Mouse (Mus musculus) layer of hippocampus, adult 8-10 months (tissue): Measurements from ENCODE around the gene Pax4. TPM values are rescaled to one million over a fixed set of nuclear protein-coding genes. Genes with fewer than 3 reads are reported as not detected.

Source experiments
- DNase-seq, 2 experiments: peaks; one replicate each; pipeline ENCODE4 v3.0.0; 2022; ENCODE audit warnings: low spot score in 2 of 2
- total RNA-seq, 4 experiments: library from RNA; stranded (reverse); gene quantifications; 2 replicates each; pipeline ENCODE4 v1.2.4; 2022

Pax4 gene
- not detected for total RNA-seq

- DNase-seq: no peak
These were observed at the start of gene Pax4 for GRCm38 (mm10) chr6:28449253-28449652. Pax4 (minus strand) TSS chr6:28449353.

GRCm38 (mm10) chr6:28497837-28498236 lies 48.7 kb upstream of the Pax4 start:
- DNase-seq: no peak

- no peak for DNase-seq
These were observed 42.0 kb upstream of the Pax4 start for GRCm38 (mm10) chr6:28491198-28491597.

- DNase-seq: no peak
These were observed 41.5 kb upstream of the Pax4 start for GRCm38 (mm10) chr6:28490612-28491011.

GRCm38 (mm10) chr6:28488204-28488851 lies 39.2 kb upstream of the Pax4 start:
- no peak for DNase-seq

GRCm38 (mm10) chr6:28486905-28487304 lies 37.8 kb upstream of the Pax4 start:
- no peak for DNase-seq

GRCm38 (mm10) chr6:28486471-28486870 lies 37.3 kb upstream of the Pax4 start:
- peak; percentile 32 to 42 for DNase-seq

- no peak for DNase-seq
These were observed 36.9 kb upstream of the Pax4 start for GRCm38 (mm10) chr6:28486008-28486407.

GRCm38 (mm10) chr6:28482711-28483315 lies 33.7 kb upstream of the Pax4 start:
- DNase-seq: no peak

- DNase-seq: no peak
These were observed 31.8 kb upstream of the Pax4 start for GRCm38 (mm10) chr6:28480752-28481492.

GRCm38 (mm10) chr6:28479865-28480751 lies 31.0 kb upstream of the Pax4 start:
- DNase-seq: peak; percentile 99 to 100

GRCm38 (mm10) chr6:28474839-28475238 lies 25.7 kb upstream of the Pax4 start, which contains the start of gene Snd1:
Snd1 (plus strand) TSS chr6:28475139.
- DNase-seq: no peak

- DNase-seq: no peak
These were observed 25.1 kb upstream of the Pax4 start for GRCm38 (mm10) chr6:28474211-28474610.

GRCm38 (mm10) chr6:28471284-28472035 lies 22.3 kb upstream of the Pax4 start:
- DNase-seq: no peak

- DNase-seq: no peak
These were observed 21.5 kb upstream of the Pax4 start for GRCm38 (mm10) chr6:28470621-28471020.

GRCm38 (mm10) chr6:28470017-28470602 lies 21.0 kb upstream of the Pax4 start:
- no peak for DNase-seq

GRCm38 (mm10) chr6:28464630-28465029 lies 15.5 kb upstream of the Pax4 start:
- no peak for DNase-seq

- peak in 1 of 2 experiments; percentile 60 for DNase-seq
These were observed 11.4 kb upstream of the Pax4 start for GRCm38 (mm10) chr6:28460534-28460933.

GRCm38 (mm10) chr6:28459221-28459668 lies 10.1 kb upstream of the Pax4 start:
- no peak for DNase-seq

GRCm38 (mm10) chr6:28450977-28451376 lies 1.8 kb upstream of the Pax4 start:
- DNase-seq: no peak
